Mouse (Mus musculus): ENCODE measurements around the gene Gm8138. TPM values are rescaled to one million over a fixed set of nuclear protein-coding genes. Genes with fewer than 3 reads are reported as not detected.
"Not testable (repeated sequence)": the region's sequence is repeated elsewhere in the genome, so short reads cannot be mapped to it uniquely, and the experiment has no call there.

Gm8138 gene
- not detected in 2 replicates for polyA plus RNA-seq (2014; fragmentation: Nextera tagmentation; extraction: Ambion mirVana)

DNA sequence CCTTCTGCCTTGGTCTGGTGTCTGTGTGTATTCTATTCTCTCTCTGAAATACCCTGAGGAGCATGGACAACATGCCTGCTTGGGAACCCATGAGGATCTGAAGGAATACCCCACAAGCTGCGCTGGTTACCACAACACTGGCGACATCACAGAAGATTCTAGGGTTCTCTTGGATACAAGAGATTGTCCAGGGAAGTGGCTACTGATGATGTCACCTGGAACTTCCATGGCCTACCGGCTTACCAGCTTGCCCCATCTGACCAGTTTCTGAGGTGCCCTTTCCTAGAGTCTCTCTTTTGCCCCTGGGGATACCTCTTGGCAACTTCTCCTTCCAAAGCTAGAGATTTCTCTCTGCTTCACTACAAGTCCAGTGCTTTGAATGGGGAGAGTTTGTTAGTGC, at the start of gene Gm8138:
Gm8138 (minus strand) TSS at position 101 of the 400 bp plus-strand sequence.
- H3K27ac ChIP-seq; H3K4me3 ChIP-seq (replicated peaks; ENCODE audit: low read length); H3K27me3 ChIP-seq (ENCODE audit: control insufficient read depth, insufficient read depth, low read length); H3K4me2 ChIP-seq (replicated peaks); H3K9ac ChIP-seq; H3K4me1 ChIP-seq (replicated peaks; ENCODE audit: control insufficient read depth, insufficient read depth, low read length); ATAC-seq (ENCODE audit: low FRiP score); DNase-seq (ENCODE audit: low spot score); H3K36me3 ChIP-seq (replicated peaks; ENCODE audit: control insufficient read depth, insufficient read depth); H3K9me3 ChIP-seq (ENCODE audit: control insufficient read depth, low read length): not testable (repeated sequence)
- WGBS: no CpG with 5 or more reads among the region's 3 CpGs

DNA sequence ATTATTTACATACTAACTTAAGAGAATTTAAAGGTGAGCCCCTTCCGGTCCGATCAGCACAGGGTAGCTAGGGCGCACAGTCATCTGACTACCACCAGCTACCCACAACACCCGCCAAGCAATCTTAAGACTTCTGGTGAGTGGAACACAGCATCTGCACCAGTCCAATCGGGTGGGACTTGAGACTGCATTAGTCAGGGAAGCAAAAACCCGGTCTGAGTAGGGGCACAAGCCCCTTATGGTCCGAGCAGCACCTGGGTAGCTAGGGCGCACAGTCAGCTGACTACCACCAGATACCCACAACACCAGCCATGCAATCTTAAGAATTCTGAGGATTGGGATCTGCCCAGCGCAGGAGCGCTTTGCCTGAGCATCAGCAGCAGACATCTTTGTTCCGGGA, 54.4 kb downstream of the Gm8138 start:
- 86% methylated on average over 11 of the region's 11 CpGs for WGBS
- DNase-seq (ENCODE audit: low spot score); H3K4me3 ChIP-seq (replicated peaks; ENCODE audit: low read length); H3K27me3 ChIP-seq (ENCODE audit: control insufficient read depth, insufficient read depth, low read length); H3K27ac ChIP-seq; ATAC-seq (ENCODE audit: low FRiP score); H3K36me3 ChIP-seq (replicated peaks; ENCODE audit: control insufficient read depth, insufficient read depth); H3K4me2 ChIP-seq (replicated peaks); H3K9ac ChIP-seq; H3K9me3 ChIP-seq (ENCODE audit: control insufficient read depth, low read length); H3K4me1 ChIP-seq (replicated peaks; ENCODE audit: control insufficient read depth, insufficient read depth, low read length): not testable (repeated sequence)

Other genes with a start within 250 kb of the Gm8138 start
- gene Gm7233, start 236.5 kb downstream of the Gm8138 start, polyA plus RNA-seq (2014; fragmentation: Nextera tagmentation; extraction: Ambion mirVana): not detected in 2 replicates
- gene Gm8122, start 181.0 kb downstream of the Gm8138 start, polyA plus RNA-seq (2014; fragmentation: Nextera tagmentation; extraction: Ambion mirVana): not detected in 2 replicates
- gene Gm8126, start 157.7 kb downstream of the Gm8138 start, polyA plus RNA-seq (2014; fragmentation: Nextera tagmentation; extraction: Ambion mirVana): not detected in 2 replicates
- not detected in 2 replicates for gene Gm9732, start 141.3 kb downstream of the Gm8138 start, polyA plus RNA-seq (2014; fragmentation: Nextera tagmentation; extraction: Ambion mirVana)
- not detected in 2 replicates for gene Gm8127, start 122.5 kb downstream of the Gm8138 start, polyA plus RNA-seq (2014; fragmentation: Nextera tagmentation; extraction: Ambion mirVana)
- gene 1700001F09Rik, start 68.5 kb downstream of the Gm8138 start, polyA plus RNA-seq (2014; fragmentation: Nextera tagmentation; extraction: Ambion mirVana): not detected in 2 replicates
- gene Gm5799, start 127.2 kb upstream of the Gm8138 start, polyA plus RNA-seq (2014; fragmentation: Nextera tagmentation; extraction: Ambion mirVana): not detected in 2 replicates
- not detected in 2 replicates for gene Gm17654, start 162.8 kb upstream of the Gm8138 start, polyA plus RNA-seq (2014; fragmentation: Nextera tagmentation; extraction: Ambion mirVana)
- gene Gm10375, start 191.7 kb upstream of the Gm8138 start, polyA plus RNA-seq (2014; fragmentation: Nextera tagmentation; extraction: Ambion mirVana): not detected in 2 replicates

All from hindbrain, embryonic 14.5 days (tissue).